Mouse (Mus musculus) gastrocnemius, adult 18-20 months (tissue): ENCODE results near the gene March1. TPM values are rescaled to one million over a fixed set of nuclear protein-coding genes. Genes with fewer than 3 reads are reported as not detected.

Experiments
- DNase-seq: peaks from one replicate; pipeline ENCODE4 v3.0.0; 2021; ENCODE audit warnings: low spot score
- total RNA-seq, 2 experiments: library from RNA; stranded (reverse); gene quantifications; 2 replicates each; pipeline ENCODE4 v1.2.3; 2021

The March1 gene
- total RNA-seq, 2 experiments from 2014 or later = 0.33 to 0.41 TPM

DNA sequence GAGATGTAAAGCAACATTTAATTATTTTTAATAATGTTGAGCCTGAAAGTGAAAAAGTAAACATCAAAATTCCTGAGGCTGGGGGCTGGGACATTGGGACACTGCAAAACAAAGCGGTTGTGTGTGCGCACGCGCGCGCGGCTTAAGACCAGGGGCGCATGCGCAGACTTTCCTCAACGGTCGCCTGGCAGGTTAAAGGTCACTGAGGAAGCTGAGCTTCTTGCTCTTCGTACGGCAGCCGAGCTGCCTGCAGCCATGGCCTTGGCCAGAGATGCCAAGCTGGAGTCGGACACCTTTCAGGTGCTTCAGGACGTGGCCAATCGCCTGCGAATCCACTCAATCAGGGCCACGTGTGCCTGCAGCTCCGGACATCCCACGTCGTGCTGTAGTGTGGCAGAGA lies 893.8 kb downstream of the March1 start, which contains the start of gene Tktl2:
Gene Tktl2 (plus strand): TSS at position 220 of the 400 bp plus-strand sequence.
- DNase-seq = no peak

- DNase-seq = no peak
Observed at GRCm38 (mm10) chr8:66519149-66519548, 901.4 kb downstream of the March1 start.

DNA sequence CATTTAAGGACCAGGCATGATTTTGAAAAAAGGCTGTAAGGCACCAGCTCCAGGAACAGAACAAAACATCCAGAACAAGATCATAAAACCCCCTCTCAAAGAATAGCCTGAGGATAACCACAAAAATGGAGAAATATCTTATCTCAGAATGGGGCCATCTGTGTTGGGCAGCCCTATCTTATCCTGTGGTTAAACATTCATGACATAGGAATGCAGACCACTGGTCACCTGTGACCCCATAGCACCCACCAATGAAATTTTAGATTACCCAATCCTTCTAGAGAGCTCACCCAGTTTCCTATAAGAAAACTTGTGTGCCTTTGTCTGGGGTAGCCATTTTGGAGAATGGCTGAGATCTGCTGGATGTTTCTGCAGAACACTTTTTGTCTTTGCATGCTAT lies 902.9 kb downstream of the March1 start:
- no peak for DNase-seq
